Mouse (Mus musculus) intestine, embryonic 15.5 days (tissue): ENCODE results near the gene Tnfrsf14. TPM values are rescaled to one million over a fixed set of nuclear protein-coding genes. Genes with fewer than 3 reads are reported as not detected.

Source experiments
- ATAC-seq: fragments of 200-750 bp; cut with Nextera tagmentation; 2 replicates; pipeline ENCODE4 v1.8.0; 2017; ENCODE audit warnings: moderate TSS enrichment, moderate library complexity
- H3K27ac ChIP-seq: fragments of 300-500 bp; sonication (generic); 2 replicates; pipeline ENCODE4 v1.5.1; 2015; ENCODE audit warnings: mild to moderate bottlenecking, inconsistent platforms
- H3K27me3 ChIP-seq: fragments of 300-500 bp; sonication (generic); replicated peaks from 2 replicates; pipeline ENCODE4 v1.6.1; 2015; ENCODE audit warnings: inconsistent platforms
- H3K36me3 ChIP-seq: fragments of 300-500 bp; sonication (generic); 2 replicates; pipeline ENCODE4 v1.6.1; 2015; ENCODE audit warnings: inconsistent platforms
- H3K4me1 ChIP-seq: fragments of 300-500 bp; sonication (generic); replicated peaks from 2 replicates; pipeline ENCODE4 v1.6.1; 2015; ENCODE audit warnings: inconsistent platforms
- H3K4me2 ChIP-seq: fragments of 300-500 bp; sonication (generic); replicated peaks from 2 replicates; pipeline ENCODE4 v1.6.1; 2015; ENCODE audit warnings: mild to moderate bottlenecking, inconsistent platforms
- H3K4me3 ChIP-seq: fragments of 300-500 bp; sonication (generic); replicated peaks from 2 replicates; pipeline ENCODE4 v1.5.1; 2015; ENCODE audit warnings: inconsistent platforms
- H3K9ac ChIP-seq: fragments of 300-500 bp; sonication (generic); 2 replicates; pipeline ENCODE4 v1.6.1; 2015; ENCODE audit warnings: inconsistent platforms
- H3K9me3 ChIP-seq: fragments of 300-500 bp; sonication (generic); 2 replicates; pipeline ENCODE4 v1.6.1; 2016; ENCODE audit warnings: inconsistent platforms
- WGBS: fragments of 180-500 bp; shearing (Covaris S2); methylation state at CpG from one replicate; pipeline ENCODE4 v1.1.7; 2015; 5-methylcytosine and 5-hydroxymethylcytosine counted together
- polyA plus RNA-seq: library from polyadenylated mRNA; unstranded; fragments of >200 nt; fragmentation: Nextera tagmentation; extraction: Ambion mirVana; gene quantifications from 2 replicates; pipeline ENCODE4 v1.2.1, GENCODE M21; 2015

Tnfrsf14 gene
- 3.0 and 3.6 TPM in 2 replicates for polyA plus RNA-seq

DNA sequence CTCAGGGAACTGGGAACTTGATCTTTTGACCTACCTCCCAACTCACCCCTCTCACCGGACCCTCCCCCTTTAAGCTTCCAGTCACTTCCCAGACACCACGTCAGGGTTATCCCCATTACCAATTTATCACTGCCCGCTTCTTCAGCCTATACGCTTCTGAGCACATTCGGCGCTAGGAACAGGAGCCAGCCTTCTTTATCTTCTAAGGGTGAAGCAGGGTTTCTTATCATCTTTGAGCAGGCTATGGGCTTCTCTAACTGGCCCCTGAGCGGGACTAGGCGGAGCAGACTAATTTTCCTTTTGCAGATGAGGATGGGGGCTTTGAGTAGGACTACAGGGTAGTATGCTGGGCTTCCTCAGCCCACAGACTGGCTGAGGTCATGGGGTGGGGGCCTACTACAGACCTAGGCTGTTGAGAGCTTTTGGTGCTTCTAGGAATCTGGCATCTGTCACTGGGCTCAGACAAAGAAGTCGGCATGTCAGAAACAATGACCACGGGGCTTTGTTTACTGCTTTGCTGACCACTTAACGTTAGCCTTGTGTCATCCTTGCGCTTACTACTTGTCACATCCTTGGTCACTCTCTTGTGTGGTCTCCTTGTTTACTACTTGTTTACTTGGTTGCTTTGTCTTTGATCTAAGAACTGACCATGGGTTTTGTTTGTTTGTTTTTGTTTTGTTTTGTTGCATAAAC, at the start of gene Tnfrsf14:
Gene Tnfrsf14 (minus strand): TSS at position 169 of the 693 bp plus-strand sequence.
- 0 out of 2 replicates have a peak within 1 kb of the TSS, but pooled peaks have one; percentile 18 for H3K9ac ChIP-seq
- H3K4me1 ChIP-seq = peaks cover 23% of the 10 kb centered on the region
- peak within 1 kb of the TSS; percentile 54 for H3K4me2 ChIP-seq
- peak within 1 kb of the TSS; percentile 63 for H3K27ac ChIP-seq
- H3K27me3 ChIP-seq = no peaks in the 10 kb centered on the region
- H3K9me3 ChIP-seq = no peaks in the 10 kb centered on the region
- ATAC-seq = peak; percentile 71
- peak within 1 kb of the TSS; percentile 28 for H3K4me3 ChIP-seq
- WGBS = 29% methylated on average over 12 of the region's 12 CpGs
- H3K36me3 ChIP-seq = no peaks in the 10 kb centered on the region

- WGBS = 85% methylated on average over 11 of the region's 11 CpGs
- Histone ChIP-seq H3K36me3 (peaks cover 91% of the 10 kb centered on the region), H3K4me2 (no peak overlapping the region), H3K9ac (no peak overlapping the region), H3K4me1 (no peaks in the 10 kb centered on the region), H3K27ac (no peak overlapping the region), H3K27me3 (no peaks in the 10 kb centered on the region), H3K4me3 (no peak overlapping the region), H3K9me3 (no peaks in the 10 kb centered on the region)
- no peak for ATAC-seq
Measured at GRCm38 (mm10) chr4:154974163-154974611, 45.8 kb upstream of the Tnfrsf14 start.

GRCm38 (mm10) chr4:154972546-154972945, 44.2 kb upstream of the Tnfrsf14 start:
- no peak overlapping the region for H3K4me3 ChIP-seq
- H3K36me3 ChIP-seq = peaks cover 80% of the 10 kb centered on the region
- H3K9ac ChIP-seq = no peak overlapping the region
- no peak overlapping the region for H3K27ac ChIP-seq
- ATAC-seq = no peak
- H3K4me1 ChIP-seq = no peaks in the 10 kb centered on the region
- no peak overlapping the region for H3K4me2 ChIP-seq
- 93% methylated on average over 12 of the region's 12 CpGs for WGBS
- H3K9me3 ChIP-seq = no peaks in the 10 kb centered on the region
- H3K27me3 ChIP-seq = no peaks in the 10 kb centered on the region

GRCm38 (mm10) chr4:154967173-154967572, 38.8 kb upstream of the Tnfrsf14 start:
- H3K4me1 ChIP-seq = peaks cover 24% of the 10 kb centered on the region
- WGBS = 69% methylated on average over 5 of the region's 5 CpGs
- no peak for ATAC-seq

DNA sequence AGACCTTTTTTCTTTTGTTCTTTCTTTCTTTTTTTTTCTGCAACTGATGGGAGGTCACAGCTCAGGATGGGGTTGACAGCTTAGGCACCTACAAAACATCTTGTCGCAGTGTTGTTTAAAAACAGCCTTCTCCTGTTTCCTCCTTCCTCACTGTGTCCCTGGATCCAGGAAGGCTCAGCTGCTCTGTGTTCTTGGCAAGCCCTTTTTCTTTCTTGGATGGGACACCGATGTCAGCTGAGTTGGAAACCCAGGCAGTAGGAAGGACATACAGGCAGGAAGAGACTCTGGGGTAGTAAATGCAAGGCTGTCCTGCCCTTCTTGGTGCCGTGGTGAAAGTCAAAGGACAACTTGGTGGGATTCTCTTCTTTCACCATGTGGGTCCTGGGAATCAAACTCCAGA, 37.5 kb upstream of the Tnfrsf14 start:
- no peak overlapping the region for H3K9ac ChIP-seq
- peaks cover 36% of the 10 kb centered on the region for H3K4me1 ChIP-seq
- H3K9me3 ChIP-seq = no peaks in the 10 kb centered on the region
- no peak overlapping the region for H3K4me3 ChIP-seq
- H3K27me3 ChIP-seq = peaks cover 29% of the 10 kb centered on the region
- 77% methylated on average over 3 of the region's 3 CpGs for WGBS
- H3K36me3 ChIP-seq = peaks cover 19% of the 10 kb centered on the region
- no peak overlapping the region for H3K4me2 ChIP-seq
- H3K27ac ChIP-seq = no peak overlapping the region
- ATAC-seq = no peak

More at GRCm38 (mm10) chr4:154967173-154967572, 38.8 kb upstream of the Tnfrsf14 start:
- no peak overlapping the region for H3K4me3 ChIP-seq
- no peak overlapping the region for H3K27ac ChIP-seq
- H3K9me3 ChIP-seq = no peaks in the 10 kb centered on the region
- peaks cover 16% of the 10 kb centered on the region for H3K27me3 ChIP-seq
- no peak overlapping the region for H3K9ac ChIP-seq
- peaks cover 33% of the 10 kb centered on the region for H3K36me3 ChIP-seq
- H3K4me2 ChIP-seq = no peak overlapping the region

- H3K9me3 ChIP-seq = no peaks in the 10 kb centered on the region
- peaks cover 8% of the 10 kb centered on the region for H3K36me3 ChIP-seq
- peak overlapping the region; percentile 91 for H3K27ac ChIP-seq
- peaks cover 42% of the 10 kb centered on the region for H3K4me1 ChIP-seq
- H3K27me3 ChIP-seq = peaks cover 40% of the 10 kb centered on the region
- H3K4me3 ChIP-seq = peak overlapping the region; percentile 90
- WGBS = under 1% methylated on average over 36 of the region's 36 CpGs
- 0 out of 2 replicates have a peak, but pooled peaks have one; percentile 0 for ATAC-seq
- H3K4me2 ChIP-seq = peak overlapping the region; percentile 74
- H3K9ac ChIP-seq = peak overlapping the region; percentile 79
Measured at GRCm38 (mm10) chr4:154964581-154965235, 36.3 kb upstream of the Tnfrsf14 start.

DNA sequence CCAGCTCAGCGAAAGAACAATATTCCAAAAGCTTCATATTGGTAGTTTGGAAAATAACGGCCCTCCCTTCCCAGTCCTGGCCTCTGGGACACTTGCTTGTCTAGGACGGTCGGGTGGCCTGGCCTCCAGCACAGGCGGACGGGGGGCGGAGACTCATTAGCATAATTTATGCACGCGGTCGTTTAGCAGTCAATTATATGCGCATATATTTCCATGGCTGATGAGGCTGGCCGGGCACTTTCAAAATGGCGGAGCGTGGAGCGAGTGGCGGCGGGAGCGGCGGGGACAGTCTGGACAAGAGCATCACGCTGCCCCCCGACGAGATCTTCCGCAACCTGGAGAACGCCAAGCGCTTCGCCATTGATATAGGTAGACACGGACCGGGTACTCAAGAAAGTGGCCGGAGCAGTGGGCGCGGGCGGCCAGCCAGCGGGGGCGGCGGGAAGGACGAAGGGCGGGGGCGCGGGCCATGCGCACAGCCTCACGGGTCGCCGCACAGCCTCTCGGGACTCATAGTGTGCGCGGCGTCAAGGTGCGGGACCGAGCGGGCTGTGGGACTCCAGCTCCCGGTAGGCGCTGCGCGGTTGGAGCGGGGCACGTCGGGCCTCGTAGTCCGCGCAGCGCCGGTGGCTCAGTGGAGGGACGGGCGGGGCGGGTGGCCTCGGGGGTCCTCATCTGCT, 35.7 kb upstream of the Tnfrsf14 start, which contains the start of gene Pank4:
Gene Pank4 (plus strand): TSS at position 223 of the 680 bp plus-strand sequence.
- H3K4me3 ChIP-seq = peak within 1 kb of the TSS; percentile 90
- H3K4me2 ChIP-seq = peak within 1 kb of the TSS; percentile 74
- peak; percentile 96 for ATAC-seq
- H3K4me1 ChIP-seq = peaks cover 42% of the 10 kb centered on the region
- peaks cover 1% of the 10 kb centered on the region for H3K36me3 ChIP-seq
- H3K9me3 ChIP-seq = no peaks in the 10 kb centered on the region
- H3K9ac ChIP-seq = peak within 1 kb of the TSS; percentile 79
- WGBS = under 1% methylated on average over 65 of the region's 66 CpGs
- peaks cover 47% of the 10 kb centered on the region for H3K27me3 ChIP-seq
- peak within 1 kb of the TSS; percentile 91 for H3K27ac ChIP-seq

DNA sequence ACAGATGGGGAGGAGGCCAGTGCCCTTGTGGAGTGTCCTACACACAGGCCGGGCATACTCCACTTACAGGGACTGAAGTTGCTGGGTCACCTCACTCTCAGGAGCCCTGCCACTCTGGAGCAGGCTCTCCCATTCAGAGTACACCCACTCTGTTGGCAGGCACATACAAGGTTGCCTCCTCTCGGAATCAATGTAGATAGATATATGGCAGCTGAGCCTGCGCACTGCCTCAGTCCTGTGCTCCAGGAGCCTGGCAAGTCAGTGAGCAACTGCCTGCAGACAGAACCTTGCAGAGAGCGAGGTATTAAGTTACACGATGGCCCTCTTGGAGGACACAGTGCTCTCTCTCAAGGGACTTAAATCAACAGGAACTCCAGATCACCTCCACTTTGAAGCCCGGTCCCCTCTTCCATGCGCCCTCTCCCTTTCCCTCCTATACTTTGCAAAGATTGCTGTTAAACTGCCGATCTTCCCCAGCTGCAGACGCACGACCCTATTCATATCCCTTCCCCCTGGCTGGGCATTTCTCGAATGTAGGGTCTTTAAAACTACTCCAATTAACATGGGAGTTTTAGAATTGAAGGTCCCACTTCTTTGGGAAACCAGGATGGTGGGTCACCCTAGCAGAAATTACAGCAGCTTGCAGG, 35.0 kb upstream of the Tnfrsf14 start:
- Histone ChIP-seq H3K4me2 (peak overlapping the region; percentile 74), H3K27ac (no peak overlapping the region), H3K9ac (peak overlapping the region; percentile 79; the same call in 1 of the 2 replicates), H3K36me3 (no peaks in the 10 kb centered on the region; the same call in 1 of the 2 replicates), H3K4me3 (peak overlapping the region; percentile 90), H3K27me3 (peaks cover 54% of the 10 kb centered on the region), H3K9me3 (no peaks in the 10 kb centered on the region), H3K4me1 (peaks cover 44% of the 10 kb centered on the region)
- 41% methylated on average over 11 of the region's 11 CpGs for WGBS
- ATAC-seq = no peak

DNA sequence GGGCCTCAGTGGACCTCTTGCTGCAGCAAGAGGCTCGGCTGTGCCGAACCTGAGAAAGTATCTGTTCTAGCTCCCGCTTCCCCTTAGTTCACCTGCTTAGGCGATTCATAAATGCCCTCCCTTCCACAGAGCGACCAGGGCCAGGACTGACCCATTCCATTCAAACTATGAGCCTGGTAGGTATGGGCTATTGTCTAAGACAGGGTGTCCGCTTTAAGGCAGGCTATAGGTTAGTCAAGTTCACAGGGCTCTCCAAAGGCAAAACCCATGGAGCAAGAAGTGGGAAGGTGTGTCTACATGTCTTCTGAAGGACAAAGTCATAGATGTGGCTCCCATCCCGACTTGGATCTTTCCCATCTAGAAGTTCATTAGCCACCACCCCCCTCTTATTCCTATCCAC, 34.3 kb upstream of the Tnfrsf14 start:
- ATAC-seq = no peak
- 77% methylated on average over 7 of the region's 7 CpGs for WGBS

DNA sequence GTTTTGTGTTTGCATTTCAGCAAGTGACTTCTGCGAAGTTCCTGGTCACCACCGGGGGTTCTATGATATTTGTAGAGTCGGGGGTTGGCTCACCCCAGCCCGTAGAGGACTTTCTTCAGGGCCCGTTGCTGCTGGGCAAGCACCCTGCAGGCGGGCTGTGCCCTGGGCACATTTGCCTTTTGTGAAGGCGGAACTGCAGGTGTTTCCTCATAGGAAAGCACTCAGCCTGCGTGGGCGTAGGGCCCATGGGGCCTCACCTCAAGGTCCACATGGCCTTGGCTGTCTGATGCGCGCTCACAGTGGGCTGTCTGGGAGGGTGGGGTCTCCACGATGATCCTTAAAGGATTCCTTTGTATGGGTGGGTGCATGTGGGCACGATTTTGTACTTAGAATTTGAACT, 33.5 kb upstream of the Tnfrsf14 start:
- H3K4me2 ChIP-seq = peak overlapping the region; percentile 79
- H3K9ac ChIP-seq = no peak overlapping the region
- H3K36me3 ChIP-seq = no peaks in the 10 kb centered on the region; the same call in 1 of the 2 replicates
- H3K4me1 ChIP-seq = peaks cover 51% of the 10 kb centered on the region
- H3K9me3 ChIP-seq = no peaks in the 10 kb centered on the region
- no peak for ATAC-seq
- no peak overlapping the region for H3K27ac ChIP-seq
- H3K4me3 ChIP-seq = peak overlapping the region; percentile 43; the same call in 1 of the 2 replicates
- WGBS = 23% methylated on average over 13 of the region's 13 CpGs
- peaks cover 67% of the 10 kb centered on the region for H3K27me3 ChIP-seq

More for the DNA sequence above, 34.3 kb upstream of the Tnfrsf14 start:
- no peaks in the 10 kb centered on the region; the same call in 1 of the 2 replicates for H3K36me3 ChIP-seq
- no peaks in the 10 kb centered on the region for H3K9me3 ChIP-seq
- peak overlapping the region; percentile 74; the same call in 1 of the 2 replicates for H3K4me2 ChIP-seq
- H3K27me3 ChIP-seq = peaks cover 59% of the 10 kb centered on the region
- peaks cover 49% of the 10 kb centered on the region for H3K4me1 ChIP-seq
- no peak overlapping the region for H3K27ac ChIP-seq
- H3K9ac ChIP-seq = no peak overlapping the region
- H3K4me3 ChIP-seq = no peak overlapping the region

DNA sequence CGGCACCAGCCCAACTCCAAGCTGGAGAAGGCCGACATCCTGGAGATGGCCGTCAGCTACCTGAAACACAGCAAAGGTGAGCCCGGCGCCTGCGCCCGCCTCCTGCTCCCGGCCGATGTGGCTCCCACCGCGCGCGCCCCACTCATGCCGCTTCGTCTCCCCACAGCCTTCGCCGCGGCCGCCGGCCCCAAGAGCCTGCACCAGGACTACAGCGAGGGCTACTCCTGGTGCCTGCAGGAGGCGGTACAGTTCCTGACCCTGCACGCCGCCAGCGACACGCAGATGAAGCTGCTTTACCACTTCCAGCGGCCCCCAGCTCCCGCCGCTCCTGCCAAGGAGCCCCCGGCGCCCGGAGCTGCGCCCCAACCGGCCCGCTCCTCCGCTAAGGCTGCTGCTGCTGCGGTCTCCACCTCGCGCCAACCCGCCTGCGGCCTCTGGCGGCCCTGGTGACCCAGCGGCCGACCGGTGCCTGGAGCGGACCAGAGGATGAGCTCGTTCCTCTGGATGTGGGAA, 32.9 kb upstream of the Tnfrsf14 start:
- Histone ChIP-seq H3K9me3 (no peaks in the 10 kb centered on the region), H3K9ac (peak overlapping the region; percentile 38), H3K27ac (no peak overlapping the region), H3K27me3 (peaks cover 71% of the 10 kb centered on the region), H3K4me2 (peak overlapping the region; percentile 79), H3K36me3 (no peaks in the 10 kb centered on the region; the same call in 1 of the 2 replicates), H3K4me3 (peak overlapping the region; percentile 43), H3K4me1 (peaks cover 51% of the 10 kb centered on the region)
- ATAC-seq = no peak
- 2% methylated on average over 47 of the region's 47 CpGs for WGBS
